Mouse (Mus musculus) bone marrow, adult 2 months (tissue): ENCODE results near the gene Taf10.
"Not testable (repeated sequence)": the region's sequence is repeated elsewhere in the genome, so short reads cannot be mapped to it uniquely, and the experiment has no call there.

Experiments
- CTCF ChIP-seq: fragments of 200-500 bp; IDR thresholded peaks from 2 replicates; pipeline ENCODE4 v1.5.1; 2011; ENCODE audit warnings: low read length, control low read depth; ENCODE audit not compliant: control insufficient read depth, insufficient read depth
- POLR2A ChIP-seq: fragments of 200-500 bp; IDR thresholded peaks from 2 replicates; pipeline ENCODE4 v1.6.1; 2011; ENCODE audit warnings: low read depth, mild to moderate bottlenecking, control low read depth, low read length, borderline replicate concordance; ENCODE audit not compliant: control insufficient read depth

GRCm38 (mm10) chr7:105742539-105743215 is 1.5 kb downstream of the Taf10 start:
- not testable (repeated sequence) for TF ChIP-seq CTCF, POLR2A
